Mouse (Mus musculus): ENCODE data around the gene Zbtb4.

Gene Zbtb4

GRCm38 (mm10) chr11:69763551-69763950 lies 2.2 kb upstream of the Zbtb4 start:
- no peak for DNase-seq (ENCODE audit: low spot score)

- DNase-seq (ENCODE audit: low spot score): no peak
These were observed 456 bp downstream of the Zbtb4 start for GRCm38 (mm10) chr11:69766126-69766609.

GRCm38 (mm10) chr11:69766872-69767624 lies 1.3 kb downstream of the Zbtb4 start:
- DNase-seq (ENCODE audit: low spot score): no peak

GRCm38 (mm10) chr11:69767625-69767909 lies 1.9 kb downstream of the Zbtb4 start:
- peak; percentile 58 for DNase-seq (ENCODE audit: low spot score)

GRCm38 (mm10) chr11:69774961-69775360 lies 9.2 kb downstream of the Zbtb4 start:
- DNase-seq (ENCODE audit: low spot score): no peak

GRCm38 (mm10) chr11:69775716-69776115 lies 10.0 kb downstream of the Zbtb4 start:
- no peak for DNase-seq (ENCODE audit: low spot score)

GRCm38 (mm10) chr11:69776488-69776887 lies 10.8 kb downstream of the Zbtb4 start:
- DNase-seq (ENCODE audit: low spot score): no peak

- no peak for DNase-seq (ENCODE audit: low spot score)
These were observed 12.0 kb downstream of the Zbtb4 start for GRCm38 (mm10) chr11:69777504-69778257.

GRCm38 (mm10) chr11:69778258-69778982 lies 12.7 kb downstream of the Zbtb4 start:
- DNase-seq (ENCODE audit: low spot score): no peak

GRCm38 (mm10) chr11:69778985-69779384 lies 13.3 kb downstream of the Zbtb4 start:
- no peak for DNase-seq (ENCODE audit: low spot score)

- DNase-seq (ENCODE audit: low spot score): no peak
These were observed 16.1 kb downstream of the Zbtb4 start for GRCm38 (mm10) chr11:69781828-69782227.

GRCm38 (mm10) chr11:69784793-69785272 lies 19.1 kb downstream of the Zbtb4 start:
- DNase-seq (ENCODE audit: low spot score): peak; percentile 65

GRCm38 (mm10) chr11:69787306-69787705 lies 21.6 kb downstream of the Zbtb4 start:
- no peak for DNase-seq (ENCODE audit: low spot score)

- no peak for DNase-seq (ENCODE audit: low spot score)
These were observed 23.7 kb downstream of the Zbtb4 start for GRCm38 (mm10) chr11:69789431-69789830.

- no peak for DNase-seq (ENCODE audit: low spot score)
These were observed 25.7 kb downstream of the Zbtb4 start for GRCm38 (mm10) chr11:69791420-69791819.

- no peak for DNase-seq (ENCODE audit: low spot score)
These were observed 27.7 kb downstream of the Zbtb4 start for GRCm38 (mm10) chr11:69793429-69793828.

- peak; percentile 93 for DNase-seq (ENCODE audit: low spot score)
These were observed 29.7 kb downstream of the Zbtb4 start, which contains the start of gene Chrnb1 for GRCm38 (mm10) chr11:69795168-69795982. Gene Chrnb1 (minus strand): TSS chr11:69795943.

GRCm38 (mm10) chr11:69795983-69796435 lies 30.3 kb downstream of the Zbtb4 start:
- DNase-seq (ENCODE audit: low spot score): no peak

- DNase-seq (ENCODE audit: low spot score): no peak
These were observed 32.2 kb downstream of the Zbtb4 start for GRCm38 (mm10) chr11:69797924-69798323.

GRCm38 (mm10) chr11:69799394-69800137 lies 33.9 kb downstream of the Zbtb4 start:
- DNase-seq (ENCODE audit: low spot score): no peak

GRCm38 (mm10) chr11:69800138-69800391 lies 34.4 kb downstream of the Zbtb4 start:
- no peak for DNase-seq (ENCODE audit: low spot score)
